Mouse (Mus musculus): Measurements from ENCODE around the gene Gm21854. TPM values are rescaled to one million over a fixed set of nuclear protein-coding genes. Genes with fewer than 3 reads are reported as not detected.

Gene Gm21854
- total RNA-seq (2023): not detected

GRCm38 (mm10) chrY:5656686-5657085, at the start of gene Gm21854:
Gene Gm21854 (plus strand): TSS chrY:5656986.

Other genes with a start within 250 kb of the Gm21854 start
- not detected for gene Gm20914, start 69.0 kb downstream of the Gm21854 start, total RNA-seq (2023)
- gene Gm28171, start 136.4 kb downstream of the Gm21854 start, total RNA-seq (2023): not detected